Mouse (Mus musculus) mesoderm, embryonic 11.5 days (tissue): Measurements from ENCODE around the gene Fchsd2.

Source experiments
- DNase-seq: peaks from one replicate; pipeline ENCODE4 v3.0.0-alpha.2; 2012; ENCODE audit warnings: low read depth, low spot score

Gene Fchsd2

GRCm38 (mm10) chr7:101316591-101317001 is 223.9 kb downstream of the Fchsd2 start:
- DNase-seq = no peak

- no peak for DNase-seq
Observed at GRCm38 (mm10) chr7:101317014-101317413, 224.4 kb downstream of the Fchsd2 start, which contains the start of gene Stard10. Gene Stard10, plus strand, starts transcription at chr7:101317086.

GRCm38 (mm10) chr7:101318848-101319247 is 226.2 kb downstream of the Fchsd2 start:
- DNase-seq = no peak

GRCm38 (mm10) chr7:101319796-101320195 is 227.1 kb downstream of the Fchsd2 start:
- no peak for DNase-seq

- no peak for DNase-seq
Observed at GRCm38 (mm10) chr7:101320399-101321217, 227.9 kb downstream of the Fchsd2 start.

- DNase-seq = peak; percentile 56
Observed at GRCm38 (mm10) chr7:101321218-101321827, 228.7 kb downstream of the Fchsd2 start.

GRCm38 (mm10) chr7:101323141-101323594 is 230.5 kb downstream of the Fchsd2 start:
- DNase-seq = no peak

GRCm38 (mm10) chr7:101324142-101324962 is 231.7 kb downstream of the Fchsd2 start:
- no peak for DNase-seq

GRCm38 (mm10) chr7:101326006-101326405 is 233.3 kb downstream of the Fchsd2 start:
- no peak for DNase-seq

- no peak for DNase-seq
Observed at GRCm38 (mm10) chr7:101327263-101327662, 234.6 kb downstream of the Fchsd2 start.

GRCm38 (mm10) chr7:101327786-101328185 is 235.1 kb downstream of the Fchsd2 start:
- DNase-seq = no peak

- no peak for DNase-seq
Observed at GRCm38 (mm10) chr7:101328621-101329158, 236.0 kb downstream of the Fchsd2 start.

- DNase-seq = no peak
Observed at GRCm38 (mm10) chr7:101329606-101330005, 236.9 kb downstream of the Fchsd2 start.

- no peak for DNase-seq
Observed at GRCm38 (mm10) chr7:101330074-101330840, 237.6 kb downstream of the Fchsd2 start.

GRCm38 (mm10) chr7:101330841-101331173 is 238.1 kb downstream of the Fchsd2 start:
- DNase-seq = no peak

GRCm38 (mm10) chr7:101332045-101332831 is 239.6 kb downstream of the Fchsd2 start:
- DNase-seq = no peak
